Mouse (Mus musculus) limb, embryonic 10.5 days (tissue): ENCODE data around the gene Git1. TPM values are rescaled to one million over a fixed set of nuclear protein-coding genes. Genes with fewer than 3 reads are reported as not detected.

Source experiments
- DNase-seq: peaks from one replicate; pipeline ENCODE4 v3.0.0-alpha.2; 2017; ENCODE audit warnings: low spot score
- H3K27ac ChIP-seq: fragments of 300-500 bp; sonication (generic); 2 replicates; pipeline ENCODE4 v1.5.1; 2016; ENCODE audit warnings: mild to moderate bottlenecking
- H3K27me3 ChIP-seq: fragments of 300-500 bp; sonication (generic); 2 replicates; pipeline ENCODE4 v1.6.1; 2016; ENCODE audit warnings: low read depth, mild to moderate bottlenecking; ENCODE audit not compliant: poor library complexity, severe bottlenecking
- H3K36me3 ChIP-seq: fragments of 300-500 bp; sonication (generic); 2 replicates; pipeline ENCODE4 v1.6.1; 2016; ENCODE audit warnings: mild to moderate bottlenecking, moderate library complexity
- H3K4me1 ChIP-seq: fragments of 300-500 bp; sonication (generic); 2 replicates; pipeline ENCODE4 v1.6.1; 2016
- H3K4me3 ChIP-seq: fragments of 300-500 bp; sonication (generic); 2 replicates; pipeline ENCODE4 v1.5.1; 2016; ENCODE audit warnings: mild to moderate bottlenecking, moderate library complexity
- H3K9me3 ChIP-seq: fragments of 300-500 bp; sonication (generic); replicated peaks from 2 replicates; pipeline ENCODE4 v1.6.1; 2016; ENCODE audit warnings: mild to moderate bottlenecking
- WGBS: fragments of 180-500 bp; shearing (Covaris S2); methylation state at CpG from one replicate; pipeline ENCODE4 v1.1.7; 2016; 5-methylcytosine and 5-hydroxymethylcytosine counted together
- polyA plus RNA-seq: library from polyadenylated mRNA; unstranded; fragments of >200 nt; fragmentation: Nextera tagmentation; extraction: Ambion mirVana; gene quantifications from 2 replicates; pipeline ENCODE4 v1.2.1, GENCODE M21; 2016

Gene Git1
- polyA plus RNA-seq = 13.6 and 14.8 TPM in 2 replicates

- WGBS = 4% methylated on average over 64 of the region's 74 CpGs
- peak; percentile 67 for DNase-seq
- peaks cover 89% of the 10 kb centered on the region for H3K4me1 ChIP-seq
These were observed at the start of gene Git1 for GRCm38 (mm10) chr11:77493512-77494343. Git1 (plus strand) TSS chr11:77493562.

GRCm38 (mm10) chr11:77444939-77445338 lies 48.4 kb upstream of the Git1 start:
- DNase-seq = no peak
- Histone ChIP-seq H3K36me3 (peaks cover 26% of the 10 kb centered on the region), H3K9me3 (no peaks in the 10 kb centered on the region), H3K27me3 (no peaks in the 10 kb centered on the region), H3K4me3 (no peak overlapping the region), H3K27ac (no peak overlapping the region), H3K4me1 (no peaks in the 10 kb centered on the region)
- 88% methylated on average over 2 of the region's 2 CpGs for WGBS

More at GRCm38 (mm10) chr11:77493512-77494343, at the start of gene Git1:
- no peaks in the 10 kb centered on the region for H3K27me3 ChIP-seq
- peak within 1 kb of the TSS; percentile 98 for H3K4me3 ChIP-seq
- H3K9me3 ChIP-seq = no peaks in the 10 kb centered on the region
- peak within 1 kb of the TSS; percentile 96 for H3K27ac ChIP-seq
- H3K36me3 ChIP-seq = peaks cover 14% of the 10 kb centered on the region; the same call in 1 of the 2 replicates

DNA sequence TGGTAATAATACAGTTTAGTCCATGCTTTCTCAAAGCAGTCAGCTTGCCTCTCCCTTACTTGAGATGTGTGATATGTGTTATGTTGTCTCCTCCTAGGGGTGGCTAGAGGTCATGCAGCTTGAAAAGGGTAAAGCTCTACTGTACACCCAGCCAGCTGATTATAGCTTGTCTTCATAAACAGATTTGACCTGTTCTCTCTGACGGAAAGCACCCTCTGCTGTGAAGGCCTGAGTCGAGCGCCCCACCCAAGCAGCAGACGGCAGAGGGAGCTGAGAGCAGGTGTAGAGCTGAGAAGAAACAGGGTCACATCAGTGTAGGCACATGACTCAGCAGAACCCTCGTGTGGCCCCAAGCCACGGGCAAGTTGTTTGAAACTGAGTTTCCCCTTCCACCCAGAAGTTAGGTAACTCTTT lies 46.7 kb upstream of the Git1 start:
- Histone ChIP-seq H3K27me3 (no peaks in the 10 kb centered on the region), H3K9me3 (no peaks in the 10 kb centered on the region), H3K36me3 (peaks cover 30% of the 10 kb centered on the region), H3K4me1 (no peaks in the 10 kb centered on the region), H3K27ac (no peak overlapping the region), H3K4me3 (no peak overlapping the region)
- WGBS = 64% methylated on average over 6 of the region's 6 CpGs
- no peak for DNase-seq

- 93% methylated on average over 7 of the region's 7 CpGs for WGBS
- no peaks in the 10 kb centered on the region for H3K9me3 ChIP-seq
- peaks cover 34% of the 10 kb centered on the region for H3K36me3 ChIP-seq
- no peak overlapping the region for H3K27ac ChIP-seq
- no peaks in the 10 kb centered on the region for H3K27me3 ChIP-seq
- no peak for DNase-seq
- H3K4me3 ChIP-seq = no peak overlapping the region
- H3K4me1 ChIP-seq = no peaks in the 10 kb centered on the region
These were observed 44.1 kb upstream of the Git1 start for GRCm38 (mm10) chr11:77449224-77449623.

- H3K4me3 ChIP-seq = no peak overlapping the region
- no peak for DNase-seq
- H3K27ac ChIP-seq = no peak overlapping the region
- H3K36me3 ChIP-seq = peaks cover 46% of the 10 kb centered on the region
- no peaks in the 10 kb centered on the region for H3K27me3 ChIP-seq
- H3K9me3 ChIP-seq = no peaks in the 10 kb centered on the region
- H3K4me1 ChIP-seq = no peaks in the 10 kb centered on the region
- 90% methylated on average over 2 of the region's 2 CpGs for WGBS
These were observed 41.7 kb upstream of the Git1 start for GRCm38 (mm10) chr11:77451670-77452069.

DNA sequence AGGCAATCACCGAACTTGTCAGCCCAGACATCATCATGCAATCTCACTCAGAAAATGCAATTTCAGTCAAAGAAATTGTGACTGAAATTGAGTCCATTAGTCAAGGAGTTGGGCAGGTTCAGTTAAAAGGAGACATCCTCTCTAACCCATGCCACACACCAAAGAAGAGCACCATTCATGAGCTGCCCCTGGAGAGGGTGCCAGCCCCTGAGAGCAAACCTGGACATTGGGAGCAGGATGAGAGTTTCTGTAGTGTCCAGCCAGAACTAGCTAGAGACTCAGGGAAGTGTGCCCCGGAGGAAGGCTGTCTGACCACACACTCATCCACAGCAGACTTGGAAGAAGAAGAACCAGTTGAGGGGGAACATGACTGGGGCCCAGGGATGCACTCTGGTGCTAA lies 40.0 kb upstream of the Git1 start:
- H3K36me3 ChIP-seq = peaks cover 46% of the 10 kb centered on the region
- no peak overlapping the region for H3K4me3 ChIP-seq
- H3K4me1 ChIP-seq = no peaks in the 10 kb centered on the region
- H3K27ac ChIP-seq = no peak overlapping the region
- no peak for DNase-seq
- H3K9me3 ChIP-seq = no peaks in the 10 kb centered on the region
- 95% methylated on average over 2 of the region's 2 CpGs for WGBS
- H3K27me3 ChIP-seq = no peaks in the 10 kb centered on the region

DNA sequence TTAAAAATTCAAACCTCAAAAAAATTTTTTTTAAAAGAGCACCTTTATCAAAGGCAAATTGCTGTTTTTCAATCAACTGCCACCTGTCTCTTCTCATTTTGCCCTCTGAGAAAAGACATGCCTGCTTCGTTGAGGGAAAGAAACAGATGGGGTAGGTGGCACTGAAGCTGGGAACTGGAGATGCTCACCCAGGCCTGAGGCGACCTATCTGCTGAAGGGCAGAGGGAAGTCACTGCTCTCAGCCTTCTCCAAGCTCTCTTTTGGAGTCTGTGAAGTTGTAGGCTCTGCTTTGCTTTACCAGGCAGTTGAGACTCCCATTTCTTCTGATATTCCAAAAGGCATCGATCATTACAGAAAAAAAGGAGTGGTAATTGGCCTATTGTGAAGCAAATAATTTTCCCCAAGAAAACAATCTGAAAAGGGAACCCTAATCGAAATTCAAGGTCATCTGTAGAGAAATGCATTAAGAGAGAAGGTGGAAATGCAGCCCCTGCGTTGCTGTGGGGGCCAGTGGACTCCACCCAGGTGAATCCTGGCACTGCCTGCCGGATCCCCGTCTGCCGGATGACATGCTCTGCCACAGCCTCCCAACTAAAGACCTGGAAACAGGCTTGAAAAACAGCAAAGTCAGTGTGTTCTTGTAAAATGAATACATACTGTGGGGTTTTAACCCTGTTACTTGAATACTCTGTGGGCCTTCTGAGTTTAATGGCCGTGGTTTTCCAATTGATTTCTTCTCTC lies 37.4 kb upstream of the Git1 start:
- Histone ChIP-seq H3K27me3 (peaks cover 10% of the 10 kb centered on the region), H3K9me3 (no peaks in the 10 kb centered on the region), H3K4me1 (no peaks in the 10 kb centered on the region), H3K4me3 (no peak overlapping the region), H3K36me3 (peaks cover 26% of the 10 kb centered on the region), H3K27ac (no peak overlapping the region)
- no peak for DNase-seq
- WGBS = 87% methylated on average over 9 of the region's 9 CpGs

DNA sequence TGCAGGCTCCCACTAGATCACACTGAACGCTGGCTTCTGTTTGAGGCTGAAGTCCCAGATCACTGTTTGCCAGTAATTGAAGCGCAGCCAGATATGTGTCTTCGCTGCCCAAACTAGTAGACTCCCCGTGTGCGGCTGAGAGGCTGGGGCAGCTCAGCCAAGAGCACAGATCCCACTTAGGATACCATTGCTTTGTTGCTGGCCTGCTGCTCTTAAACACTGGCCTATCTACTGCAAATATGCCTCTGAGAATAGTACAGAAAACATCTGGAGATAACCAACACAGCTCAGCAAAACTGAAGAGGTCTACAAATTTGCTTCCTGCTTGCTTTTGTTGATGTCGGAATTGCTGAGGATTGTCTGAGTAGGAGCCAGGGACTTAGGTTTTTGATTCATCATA lies 36.5 kb upstream of the Git1 start:
- DNase-seq = no peak

DNA sequence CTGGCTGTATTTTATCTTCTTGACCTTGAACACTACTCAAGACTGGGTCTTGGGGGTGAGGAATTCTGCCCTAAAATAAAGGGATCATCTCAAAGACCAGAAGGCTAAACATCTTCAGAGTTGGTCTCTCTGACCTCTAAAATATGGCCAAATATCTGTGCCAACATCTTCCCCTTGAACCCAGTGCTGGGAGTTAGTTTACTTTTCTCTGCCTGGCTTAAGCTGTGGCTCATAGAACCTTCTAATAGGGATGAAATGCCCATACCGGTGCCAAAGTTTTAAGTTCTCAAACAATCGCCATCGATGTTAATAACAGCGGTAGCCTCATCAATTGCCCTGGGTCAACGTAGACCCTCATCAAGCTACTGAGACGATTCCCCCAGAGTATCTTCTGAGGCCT lies 31.5 kb upstream of the Git1 start:
- WGBS = 6% methylated on average over 6 of the region's 6 CpGs
- Histone ChIP-seq H3K27ac (0 out of 2 replicates have a peak overlapping the region, but pooled peaks have one; percentile 71), H3K27me3 (peaks cover 69% of the 10 kb centered on the region), H3K4me1 (peaks cover 20% of the 10 kb centered on the region), H3K9me3 (no peaks in the 10 kb centered on the region), H3K36me3 (no peaks in the 10 kb centered on the region), H3K4me3 (peak overlapping the region; percentile 71)
- DNase-seq = no peak

More for the DNA sequence above, 36.5 kb upstream of the Git1 start:
- Histone ChIP-seq H3K27me3 (peaks cover 19% of the 10 kb centered on the region), H3K27ac (no peak overlapping the region), H3K4me1 (peaks cover 1% of the 10 kb centered on the region), H3K4me3 (no peak overlapping the region), H3K9me3 (no peaks in the 10 kb centered on the region), H3K36me3 (peaks cover 23% of the 10 kb centered on the region)
- WGBS = 82% methylated on average over 6 of the region's 6 CpGs

DNA sequence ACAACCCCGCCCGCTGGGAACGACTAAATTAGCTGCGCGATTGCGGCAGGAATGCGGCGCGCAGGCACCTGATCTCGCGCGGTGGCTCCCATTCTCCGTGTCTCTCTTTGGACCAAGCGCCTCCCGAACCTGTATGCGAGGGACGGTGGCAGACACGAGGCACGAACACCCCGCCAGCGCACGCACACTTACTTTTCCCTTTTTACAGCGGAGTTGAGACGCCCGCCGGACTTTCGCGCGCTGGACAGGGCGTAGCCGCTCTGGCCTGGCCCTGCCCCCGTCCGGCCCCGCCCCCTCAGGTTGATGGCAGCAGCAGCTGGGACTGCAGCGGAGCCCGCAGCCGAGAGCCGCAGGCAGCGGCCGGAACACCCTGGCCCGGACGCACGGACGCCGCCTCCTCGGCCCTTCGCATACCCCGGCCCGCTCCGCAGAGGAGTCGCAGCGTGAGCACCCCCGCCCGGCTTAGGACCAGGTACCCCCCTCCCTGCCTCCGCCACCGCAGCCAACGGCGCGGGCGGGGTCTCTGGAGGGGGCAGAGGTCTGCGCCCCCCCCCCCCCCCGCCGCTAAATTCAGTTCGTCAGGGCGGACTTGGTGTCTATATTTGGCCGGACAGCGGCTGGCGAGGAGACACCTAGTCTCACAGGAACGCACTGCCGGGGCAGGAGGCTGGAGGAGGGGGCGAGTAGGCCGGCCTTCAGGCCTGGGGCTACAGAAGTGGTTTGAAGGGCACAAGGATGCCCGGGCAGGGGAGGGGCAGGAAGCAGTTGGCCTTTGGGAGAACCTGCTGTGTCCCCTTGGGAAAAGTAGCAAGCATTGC lies 30.9 kb upstream of the Git1 start, which contains the start of gene Coro6:
Gene Coro6 (plus strand): TSS at position 129 of the 818 bp plus-strand sequence.
- H3K27me3 ChIP-seq = peaks cover 76% of the 10 kb centered on the region
- H3K4me3 ChIP-seq = peak within 1 kb of the TSS; percentile 71
- H3K36me3 ChIP-seq = no peaks in the 10 kb centered on the region
- WGBS = under 1% methylated on average over 73 of the region's 73 CpGs
- DNase-seq = peak; percentile 82
- peaks cover 26% of the 10 kb centered on the region for H3K4me1 ChIP-seq
- H3K27ac ChIP-seq = peak within 1 kb of the TSS; percentile 71
- H3K9me3 ChIP-seq = no peaks in the 10 kb centered on the region

DNA sequence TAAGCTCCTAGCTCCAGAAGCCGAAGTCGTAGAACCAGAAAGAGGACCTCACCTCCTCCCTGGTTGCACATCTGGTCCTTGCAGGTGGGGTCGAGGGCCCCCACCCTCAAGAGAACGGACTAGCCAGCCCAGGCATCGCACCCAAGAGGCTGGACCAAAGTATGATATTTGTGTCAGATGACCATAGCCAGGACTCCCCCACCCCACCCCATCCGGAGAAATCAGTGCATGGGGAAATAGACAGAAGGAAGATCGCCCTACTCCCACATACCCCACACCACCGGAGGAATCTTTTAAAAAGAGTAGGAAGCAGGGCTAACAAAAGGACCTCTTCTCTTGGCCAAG lies 30.3 kb upstream of the Git1 start:
- peaks cover 31% of the 10 kb centered on the region for H3K4me1 ChIP-seq
- H3K27me3 ChIP-seq = peaks cover 81% of the 10 kb centered on the region
- no peaks in the 10 kb centered on the region for H3K36me3 ChIP-seq
- H3K27ac ChIP-seq = 0 out of 2 replicates have a peak overlapping the region, but pooled peaks have one; percentile 71
- DNase-seq = no peak
- peak overlapping the region; percentile 71 for H3K4me3 ChIP-seq
- 48% methylated on average over 8 of the region's 8 CpGs for WGBS
- H3K9me3 ChIP-seq = no peaks in the 10 kb centered on the region

- no peak overlapping the region for H3K4me3 ChIP-seq
- WGBS = 76% methylated on average over 10 of the region's 10 CpGs
- H3K4me1 ChIP-seq = peaks cover 31% of the 10 kb centered on the region
- H3K36me3 ChIP-seq = no peaks in the 10 kb centered on the region
- no peak for DNase-seq
- H3K9me3 ChIP-seq = no peaks in the 10 kb centered on the region
- no peak overlapping the region for H3K27ac ChIP-seq
- peaks cover 88% of the 10 kb centered on the region for H3K27me3 ChIP-seq
These were observed 29.6 kb upstream of the Git1 start for GRCm38 (mm10) chr11:77463786-77464185.
